Mouse (Mus musculus) heart, adult 18-20 months (tissue): ENCODE results near the gene Cd300lf. TPM values are rescaled to one million over a fixed set of nuclear protein-coding genes. Genes with fewer than 3 reads are reported as not detected.
A peak's percentile ranks its signal among the peaks of the same experiment; 100 is the strongest.

Experiments used
- DNase-seq, 2 experiments: peaks; one replicate each; pipeline ENCODE4 v3.0.0; 2021 to 2022; ENCODE audit warnings: mixed read lengths in 1 of 2
- total RNA-seq, 2 experiments: library from RNA; stranded (reverse); gene quantifications; 2 replicates each; pipeline ENCODE4 v1.2.3; 2021

The Cd300lf gene
- total RNA-seq, 2 experiments from 2014 or later = 0.36 TPM; not detected in 1

DNA sequence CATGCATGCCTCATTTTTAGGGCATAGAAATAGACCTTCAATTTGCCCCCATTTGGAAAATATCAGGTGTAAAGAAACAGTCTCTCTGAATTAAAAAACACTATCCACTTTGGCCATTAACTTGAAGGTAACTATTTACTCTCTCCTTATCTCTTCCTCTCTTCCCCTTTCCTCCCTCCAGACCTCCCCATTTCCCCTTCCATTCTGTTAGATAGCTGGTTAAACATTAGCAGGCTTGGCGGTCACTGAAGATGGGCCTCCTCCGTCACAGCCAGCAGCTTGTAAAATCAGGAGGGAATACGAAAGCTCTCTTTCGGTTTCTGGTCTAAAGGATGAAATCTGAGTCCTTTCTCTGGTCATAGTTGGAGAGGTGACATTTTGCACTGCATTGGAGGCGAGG lies 57.9 kb downstream of the Cd300lf start:
- no peak for DNase-seq

DNA sequence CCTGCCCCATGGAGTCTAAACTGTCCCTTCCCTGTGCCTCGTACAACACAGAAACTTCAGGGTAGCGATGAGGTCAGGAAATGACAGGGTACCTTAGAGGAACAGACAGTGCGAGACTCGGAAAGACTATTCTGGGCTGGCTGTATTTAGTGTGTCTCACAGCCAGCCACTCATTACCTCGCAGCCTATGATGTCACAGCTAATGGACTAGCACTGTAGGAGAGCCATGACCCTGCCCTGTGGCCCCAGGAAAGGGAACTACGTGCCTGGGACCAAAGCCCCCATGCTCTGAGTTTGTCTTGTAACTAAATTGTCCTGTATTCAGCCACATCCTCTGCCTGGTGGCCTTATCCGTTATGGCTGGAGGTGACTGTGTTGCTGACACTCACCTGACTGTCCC lies 58.4 kb downstream of the Cd300lf start:
- no peak for DNase-seq

DNA sequence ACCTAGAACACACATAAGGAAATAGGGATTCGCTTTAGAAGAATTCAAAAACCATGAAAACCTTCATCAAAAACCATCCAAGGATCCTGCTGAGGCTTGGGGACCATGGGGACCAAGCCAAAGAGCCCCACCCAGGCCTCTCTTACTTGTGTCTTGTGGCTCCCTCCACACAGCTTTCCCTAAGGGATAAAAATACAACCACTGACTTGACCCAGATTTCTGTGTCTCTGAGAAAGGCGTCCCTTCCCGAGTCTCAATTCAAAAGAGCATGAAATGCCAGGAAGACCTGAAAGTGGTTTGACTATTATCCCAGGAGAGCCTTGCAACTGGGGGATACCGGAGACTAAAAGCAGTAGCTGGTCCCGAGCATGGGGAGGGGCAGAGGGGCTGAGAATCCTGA lies 60.8 kb downstream of the Cd300lf start:
- DNase-seq = no peak

DNA sequence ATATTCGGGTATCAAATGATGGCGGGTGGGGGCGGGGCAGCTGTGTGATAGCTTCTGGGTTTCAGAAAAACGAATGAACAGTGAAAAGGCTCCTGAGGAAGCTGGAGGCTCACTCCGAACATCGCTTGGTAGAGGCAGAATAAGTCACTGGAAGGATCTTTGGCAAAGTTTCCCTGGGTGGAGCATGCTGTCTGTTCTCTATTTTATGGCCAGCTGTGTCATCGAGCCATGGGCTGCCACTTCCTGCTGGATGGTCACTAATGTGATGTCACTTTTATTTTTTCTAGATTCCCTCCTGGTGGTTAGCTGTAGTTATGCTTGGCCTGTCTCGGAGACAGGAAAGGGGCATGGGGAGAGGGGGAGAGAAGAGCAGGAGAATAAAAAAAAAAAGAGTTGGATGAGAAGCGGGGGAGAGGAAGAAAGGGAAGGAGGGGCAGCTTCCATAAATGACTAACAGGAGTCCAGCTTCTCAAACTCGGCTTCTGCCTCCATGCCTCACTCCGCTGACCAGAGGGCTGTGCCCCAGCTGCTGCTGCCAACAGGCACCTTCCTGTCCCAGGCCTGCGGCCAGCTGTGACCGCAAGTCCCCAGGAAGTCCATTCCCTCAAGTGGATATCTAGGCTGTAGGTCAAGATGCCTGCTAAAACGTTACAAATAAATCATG lies 62.0 kb downstream of the Cd300lf start:
- peak; percentile 63 to 82 for DNase-seq

DNA sequence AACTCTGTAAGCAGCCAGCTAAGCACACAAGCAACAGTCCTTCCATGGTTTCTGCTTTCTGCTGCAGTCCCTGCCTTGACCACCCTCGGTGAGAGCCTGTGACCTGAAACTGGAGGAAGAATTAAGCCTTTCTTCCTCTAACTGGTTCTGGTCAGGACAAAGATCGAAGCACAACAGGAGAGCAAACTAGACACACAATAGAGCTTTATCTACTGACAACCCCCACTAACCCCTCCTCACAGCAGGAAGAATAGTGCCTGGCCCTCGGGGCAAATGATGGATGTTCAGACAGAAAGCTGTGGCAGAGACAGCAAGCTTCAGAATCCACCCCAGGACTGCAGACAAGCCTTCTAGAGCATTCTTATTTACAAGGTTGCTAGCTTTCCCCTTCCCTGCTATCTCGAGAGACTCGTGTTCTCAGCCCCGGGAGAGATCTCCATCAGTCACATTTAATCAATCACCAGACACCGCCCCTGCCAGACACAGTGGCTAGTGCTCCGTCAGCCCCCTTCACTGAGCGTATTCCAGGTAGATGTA lies 62.7 kb downstream of the Cd300lf start:
- no peak for DNase-seq

DNA sequence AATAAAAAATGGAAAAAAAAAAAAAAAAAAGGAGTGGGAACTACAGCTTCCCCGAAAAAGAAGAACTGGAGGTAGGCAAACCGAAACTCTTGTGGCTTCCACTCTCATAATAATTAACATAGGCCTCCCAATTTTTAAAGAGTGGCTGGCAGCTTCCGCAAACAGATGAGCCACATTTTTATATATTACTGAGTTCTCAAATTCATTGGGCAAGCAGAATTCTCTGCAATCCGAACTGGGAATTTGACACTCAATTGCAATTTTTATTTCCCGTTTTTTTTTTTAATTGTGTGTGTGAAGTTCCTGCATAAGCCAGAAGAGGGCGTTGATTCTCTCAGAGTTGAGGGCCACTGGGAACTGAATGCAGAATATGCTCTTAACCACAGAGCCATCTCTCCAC lies 67.0 kb downstream of the Cd300lf start:
- peak in 1 of 2 experiments; percentile 47 for DNase-seq

Other genes starting within 250 kb of the Cd300lf start
- under 1 TPM; 0.62 to 0.98 TPM for gene Cd300a, start 244.0 kb downstream of the Cd300lf start, total RNA-seq
- gene Cd300lb, start 199.6 kb downstream of the Cd300lf start, total RNA-seq = under 1 TPM; 0.23 to 0.40 TPM
- gene Cd300c, start 164.8 kb downstream of the Cd300lf start, total RNA-seq = not detected
- 1 to 10 TPM in 1 of 2 experiments, under 1 TPM in 1; 0.95 to 1.7 TPM for gene Cd300ld, start 144.1 kb downstream of the Cd300lf start, total RNA-seq
- gene Cd300c2, start 132.1 kb downstream of the Cd300lf start, total RNA-seq = 1 to 10 TPM; 1.4 TPM
- not detected for gene Cd300ld2, start 117.8 kb downstream of the Cd300lf start, total RNA-seq
- under 1 TPM in 1 of 2 experiments, not detected in 1; 0.80 TPM for gene Cd300ld4, start 107.0 kb downstream of the Cd300lf start, total RNA-seq
- 1 to 10 TPM; 4.8 to 5.6 TPM for gene Cd300ld5, start 96.2 kb downstream of the Cd300lf start, total RNA-seq
- 10 to 100 TPM; 11.4 TPM for gene Cd300ld3, start 85.6 kb downstream of the Cd300lf start, total RNA-seq
- gene Cd300e, start 71.8 kb downstream of the Cd300lf start, total RNA-seq = under 1 TPM; 0.25 to 0.39 TPM
- 1 to 10 TPM in 1 of 2 experiments, under 1 TPM in 1; 0.50 to 1.2 TPM for gene Rab37, start 42.6 kb downstream of the Cd300lf start, total RNA-seq
- 1 to 10 TPM; 7.7 to 9.1 TPM for gene Slc9a3r1, start 29.3 kb upstream of the Cd300lf start, total RNA-seq
- gene Tmem104, start 53.5 kb upstream of the Cd300lf start, total RNA-seq = 10 to 100 TPM; 10.9 to 12.9 TPM
- gene Nat9, start 53.9 kb upstream of the Cd300lf start, total RNA-seq = 10 to 100 TPM; 20.7 to 25.1 TPM
- under 1 TPM; 0.27 to 0.41 TPM for gene Grin2c, start 133.3 kb upstream of the Cd300lf start, total RNA-seq
- gene Fdxr, start 143.1 kb upstream of the Cd300lf start, total RNA-seq = 10 to 100 TPM in 1 of 2 experiments, 1 to 10 TPM in 1; 9.8 to 10.1 TPM
- 1 to 10 TPM; 2.2 to 2.4 TPM for gene Fads6, start 163.7 kb upstream of the Cd300lf start, total RNA-seq
- not detected for gene Otop2, start 173.2 kb upstream of the Cd300lf start, total RNA-seq
- under 1 TPM in 1 of 2 experiments, not detected in 1; 0.10 TPM for gene Ush1g, start 188.0 kb upstream of the Cd300lf start, total RNA-seq
- not detected for gene Otop3, start 200.7 kb upstream of the Cd300lf start, total RNA-seq
- 1 to 10 TPM; 2.4 to 3.6 TPM for gene Hid1, start 233.8 kb upstream of the Cd300lf start, total RNA-seq
- 1 to 10 TPM; 4.4 to 4.5 TPM for gene Cdr2l, start 247.9 kb upstream of the Cd300lf start, total RNA-seq